In the genomic region with DNA sequence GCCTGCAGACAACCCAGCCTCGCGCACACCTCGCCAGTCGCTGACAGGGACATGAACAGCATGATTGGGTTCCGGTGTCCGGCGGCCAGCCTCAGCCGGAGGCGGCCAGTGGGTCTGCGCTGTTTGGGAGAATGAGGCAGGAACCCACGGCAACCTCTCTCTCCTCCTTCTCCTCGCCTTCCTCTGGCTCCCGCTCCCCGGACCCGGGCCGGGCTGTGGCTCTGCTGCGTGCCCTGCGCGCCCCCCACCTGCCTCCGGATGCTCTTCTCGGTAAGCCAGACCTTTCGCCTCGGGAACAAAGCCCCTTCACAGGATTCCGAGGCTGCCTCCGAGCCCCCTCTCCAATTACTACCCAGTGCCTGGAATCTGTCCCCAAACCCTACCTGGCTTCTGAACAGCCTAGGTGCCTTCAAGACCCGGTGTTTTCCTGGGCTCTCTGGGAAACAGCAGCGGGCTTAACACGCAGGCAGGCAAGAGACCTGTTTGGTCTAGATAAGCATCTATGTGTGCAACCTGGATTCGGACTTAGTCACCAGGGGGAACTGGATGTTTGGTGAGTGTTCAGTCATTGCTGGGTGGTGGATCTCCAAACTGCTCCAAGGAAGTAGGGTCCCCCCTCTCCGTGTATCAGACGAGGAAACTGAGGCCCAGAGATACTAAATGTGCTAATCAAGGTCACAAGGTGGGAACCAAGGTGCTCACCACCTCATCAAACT, we compare ENCODE assay signal across 11 mouse cellular contexts. TPM values are rescaled to one million over a fixed set of nuclear protein-coding genes. Genes with fewer than 3 reads are reported as not detected.
DNase-seq lines count a peak whose midpoint lies in the region; ATAC-seq and TF ChIP-seq lines count a peak whose summit lies in the region.
"Had no signal": no experiment of that assay in that cellular context is flagged by ENCODE, and none has a peak within 500 bp of the region (broad histone marks: within the 10 kb centered on the region; RNA-seq: fewer than 3 reads in every experiment).

No protein-coding gene starts in this region.

- 5% methylated on average over 26 of the region's 31 CpGs for WGBS in heart, embryonic 15.5 days
- 3% methylated on average over 31 of the region's 31 CpGs for WGBS in forebrain, postnatal 0 days
- WGBS in midbrain, embryonic 12.5 days: 3% methylated on average over 31 of the region's 31 CpGs

- H3K4me2 ChIP-seq in heart, embryonic 15.5 days: peak overlapping the region; percentile 94
- peak overlapping the region; percentile 87 for H3K4me2 ChIP-seq in forebrain, postnatal 0 days (ENCODE audit: low read depth)
- H3K4me2 ChIP-seq in midbrain, embryonic 12.5 days (replicated peaks): peak overlapping the region; percentile 99

- no peak for ATAC-seq in heart, embryonic 15.5 days (replicated peaks; ENCODE audit: insufficient number of reproducible peaks, insufficient read depth, low FRiP score, low read depth)
- no peak; the same call in 1 of the 2 replicates for ATAC-seq in forebrain, postnatal 0 days
- ATAC-seq in midbrain, embryonic 12.5 days (ENCODE audit: low FRiP score, low read depth): peak; percentile 27
- no peak for ATAC-seq in activated CD4-positive, CD25-positive, alpha-beta regulatory T cell, adult 4 months

- H3K4me3 ChIP-seq in heart, embryonic 15.5 days: peak overlapping the region; percentile 56
- H3K4me3 ChIP-seq in forebrain, postnatal 0 days (ENCODE audit: low read depth, low read length): peak overlapping the region; percentile 77
- peak overlapping the region; percentile 55 for H3K4me3 ChIP-seq in midbrain, embryonic 12.5 days

- H3K27ac ChIP-seq in heart, embryonic 15.5 days: no peak overlapping the region
- peak overlapping the region; percentile 76 for H3K27ac ChIP-seq in forebrain, postnatal 0 days (ENCODE audit: low read depth, low read length)
- no peak overlapping the region for H3K27ac ChIP-seq in midbrain, embryonic 12.5 days (replicated peaks)

- H3K36me3 ChIP-seq in heart, embryonic 15.5 days: no peaks in the 10 kb centered on the region
- H3K36me3 ChIP-seq in forebrain, postnatal 0 days (ENCODE audit: insufficient read depth): no peaks in the 10 kb centered on the region
- no peaks in the 10 kb centered on the region for H3K36me3 ChIP-seq in midbrain, embryonic 12.5 days
- H3K36me3 ChIP-seq: G1E had no signal

- intact Hi-C loops in heart, postnatal 14 days (cut with DNase I): no loop called here
- intact Hi-C loops in left cerebral cortex, postnatal 4 days (cut with DNase I): loop anchor here (10.0 kb wide), 2 partner anchors 87 to 263 kb away; no protein-coding TSS in a partner anchor

- TF ChIP-seq CTCF in forebrain, postnatal 0 days (IDR thresholded peaks at IDR 0.05; ENCODE audit: low read depth): no peak

- peaks cover 72% of the 10 kb centered on the region for H3K27me3 ChIP-seq in heart, embryonic 15.5 days
- no peaks in the 10 kb centered on the region for H3K27me3 ChIP-seq in forebrain, postnatal 0 days (ENCODE audit: insufficient read depth, low read length)
- H3K27me3 ChIP-seq in midbrain, embryonic 12.5 days: peaks cover 57% of the 10 kb centered on the region

- no peak overlapping the region for H3K9ac ChIP-seq in heart, embryonic 15.5 days
- H3K9ac ChIP-seq in forebrain, postnatal 0 days: peak overlapping the region; percentile 66
- peak overlapping the region; percentile 63 for H3K9ac ChIP-seq in midbrain, embryonic 12.5 days (replicated peaks)

- DNase-seq in heart, postnatal 14 days: no peak
- peak; percentile 69 for DNase-seq in cerebellum, adult 9-11 months
- peak; percentile 51 for DNase-seq in forebrain, postnatal 0 days
- no peak for DNase-seq in Muller cell, postnatal 12 days (ENCODE audit: inconsistent ontology term)
- no peak for DNase-seq in left cerebral cortex, postnatal 4 days

- no peaks in the 10 kb centered on the region for H3K9me3 ChIP-seq in heart, embryonic 15.5 days (replicated peaks)
- H3K9me3 ChIP-seq in forebrain, postnatal 0 days (ENCODE audit: low read length): no peaks in the 10 kb centered on the region
- no peaks in the 10 kb centered on the region for H3K9me3 ChIP-seq in midbrain, embryonic 12.5 days

- peaks cover 14% of the 10 kb centered on the region for H3K4me1 ChIP-seq in heart, embryonic 15.5 days (replicated peaks)
- 0 out of 2 replicates have a peak, but pooled peaks cover 4% of the 10 kb centered on the region for H3K4me1 ChIP-seq in forebrain, postnatal 0 days (ENCODE audit: insufficient read depth)
- H3K4me1 ChIP-seq in midbrain, embryonic 12.5 days: peaks cover 15% of the 10 kb centered on the region

RNA-seq across cellular contexts. Expression of a gene that starts 3.8 kb away (rescaled TPM):
- polyA plus RNA-seq in heart, embryonic 15.5 days (2015; fragmentation: Nextera tagmentation; extraction: Ambion mirVana): 0.10 TPM in 1 of 2 replicates, not detected in the other
- not detected for total RNA-seq in heart, postnatal 14 days (2021)
- total RNA-seq in forebrain, postnatal 0 days (2014; rRNA removed): 16.6 and 16.9 TPM in 2 replicates
- 6.7 and 12.0 TPM in 2 replicates for polyA plus RNA-seq in forebrain, postnatal 0 days (2015; fragmentation: Nextera tagmentation; extraction: Ambion mirVana)
- 1.9 and 2.2 TPM in 2 replicates for polyA plus RNA-seq in midbrain, embryonic 12.5 days (2016; fragmentation: Nextera tagmentation; extraction: Ambion mirVana)
- total RNA-seq in left cerebral cortex, postnatal 4 days (2021): 10 to 100 TPM; 20.1 to 21.1 TPM
- polyA plus RNA-seq in activated CD4-positive, CD25-positive, alpha-beta regulatory T cell, adult 4 months (2017; shearing (Covaris generic)): not detected
- polyA plus RNA-seq: G1E; gonadal fat pad, adult 2 months; spleen, adult 2 months had no signal

Comparison
In these comparisons a context has a peak if more than half of its experiments do, and no peak if none do; other contexts are left out.
1. DNase-seq: peak in cerebellum, adult 9-11 months (single experiment) and forebrain, postnatal 0 days (single experiment); none in heart, postnatal 14 days (0 of 2), Muller cell, postnatal 12 days (single experiment) and left cerebral cortex, postnatal 4 days (single experiment).
2. Peak in every context shown above with its lines, with median percentiles within 50 percentile points of each other: H3K4me2 ChIP-seq and H3K4me3 ChIP-seq.